Mouse (Mus musculus) neural tube, embryonic 11.5 days (tissue): ENCODE measurements around the gene Gkn1. TPM values are rescaled to one million over a fixed set of nuclear protein-coding genes. Genes with fewer than 3 reads are reported as not detected.
A peak's percentile ranks its signal among the peaks of the same experiment; 100 is the strongest.

Experiments used
- ATAC-seq: fragments of 200-750 bp; cut with Nextera tagmentation; 2 replicates; pipeline ENCODE4 v1.8.0; 2017; ENCODE audit warnings: moderate number of reproducible peaks, mild to moderate bottlenecking, moderate TSS enrichment, moderate library complexity; ENCODE audit not compliant: insufficient read depth, low FRiP score, low TSS enrichment
- DNase-seq: peaks from one replicate; pipeline ENCODE4 v3.0.0-alpha.2; 2015; ENCODE audit warnings: low spot score
- H3K27ac ChIP-seq: fragments of 300-500 bp; sonication (generic); 2 replicates; pipeline ENCODE4 v1.5.1; 2014; ENCODE audit warnings: low read depth, mild to moderate bottlenecking, low read length
- H3K27me3 ChIP-seq: fragments of 300-500 bp; sonication (generic); 2 replicates; pipeline ENCODE4 v1.6.1; 2014; ENCODE audit warnings: mild to moderate bottlenecking, low read length, mixed read lengths; ENCODE audit not compliant: control insufficient read depth, insufficient read depth
- H3K36me3 ChIP-seq: fragments of 300-500 bp; sonication (generic); 2 replicates; pipeline ENCODE4 v1.6.1; 2014; ENCODE audit warnings: mild to moderate bottlenecking, low read length, moderate library complexity, mixed read lengths; ENCODE audit not compliant: control insufficient read depth, insufficient read depth
- H3K4me1 ChIP-seq: fragments of 300-500 bp; sonication (generic); 2 replicates; pipeline ENCODE4 v1.6.1; 2014; ENCODE audit warnings: low read length, mixed read lengths; ENCODE audit not compliant: control insufficient read depth, insufficient read depth
- H3K4me2 ChIP-seq: fragments of 300-500 bp; sonication (generic); 2 replicates; pipeline ENCODE4 v1.6.1; 2014; ENCODE audit warnings: low read depth, mild to moderate bottlenecking, moderate library complexity
- H3K4me3 ChIP-seq: fragments of 300-500 bp; sonication (generic); 2 replicates; pipeline ENCODE4 v1.5.1; 2014; ENCODE audit warnings: low read depth, low read length
- H3K9ac ChIP-seq: fragments of 300-500 bp; sonication (generic); 2 replicates; pipeline ENCODE4 v1.6.1; 2014; ENCODE audit warnings: mild to moderate bottlenecking, low read length
- H3K9me3 ChIP-seq: fragments of 300-500 bp; sonication (generic); 2 replicates; pipeline ENCODE4 v1.6.1; 2016; ENCODE audit warnings: low read length; ENCODE audit not compliant: control insufficient read depth
- WGBS: fragments of 180-500 bp; shearing (Covaris S2); extraction: QIAGEN DNeasy Blood & Tissue Kit; methylation state at CpG from one replicate; pipeline ENCODE4 v1.1.7; 2014; 5-methylcytosine and 5-hydroxymethylcytosine counted together
- polyA plus RNA-seq: library from polyadenylated mRNA; unstranded; fragments of >200 nt; fragmentation: Nextera tagmentation; extraction: Ambion mirVana; gene quantifications from 2 replicates; pipeline ENCODE4 v1.2.1, GENCODE M21; 2014

The Gkn1 gene
- polyA plus RNA-seq, result not detected in 2 replicates

DNA sequence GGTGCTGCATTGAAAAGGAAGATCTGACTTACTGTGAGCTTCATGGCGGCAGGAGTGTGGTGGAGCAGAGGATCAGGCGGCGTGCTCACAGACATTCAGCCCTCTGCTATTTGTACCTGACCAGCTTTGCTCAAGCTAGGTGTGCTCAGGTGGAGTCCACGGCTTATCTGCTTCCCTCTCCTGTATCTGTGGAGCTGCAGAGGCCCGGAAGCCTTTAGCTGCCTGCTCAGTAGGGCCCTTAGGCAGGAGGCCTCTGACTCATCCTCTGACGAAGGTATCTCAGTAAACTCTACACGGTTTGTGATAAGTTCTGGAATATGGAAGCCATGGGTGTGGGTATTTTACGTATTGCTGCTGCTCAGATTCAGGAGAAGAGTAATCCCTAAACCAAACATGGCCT lies at the start of gene Gkn1:
Gkn1 (minus strand) TSS at position 114 of the 400 bp plus-strand sequence.
- WGBS, result 90% methylated on average over 8 of the region's 8 CpGs
- H3K27me3 ChIP-seq, result no peaks in the 10 kb centered on the region
- H3K4me2 ChIP-seq, result no peak within 1 kb of the TSS
- ATAC-seq (no peak), DNase-seq (no peak)
- no peak within 1 kb of the TSS for H3K4me3 ChIP-seq
- H3K9ac ChIP-seq, result no peak within 1 kb of the TSS
- H3K4me1 ChIP-seq, result no peaks in the 10 kb centered on the region
- no peaks in the 10 kb centered on the region for H3K36me3 ChIP-seq
- H3K9me3 ChIP-seq, result no peaks in the 10 kb centered on the region
- H3K27ac ChIP-seq, result no peak within 1 kb of the TSS

DNA sequence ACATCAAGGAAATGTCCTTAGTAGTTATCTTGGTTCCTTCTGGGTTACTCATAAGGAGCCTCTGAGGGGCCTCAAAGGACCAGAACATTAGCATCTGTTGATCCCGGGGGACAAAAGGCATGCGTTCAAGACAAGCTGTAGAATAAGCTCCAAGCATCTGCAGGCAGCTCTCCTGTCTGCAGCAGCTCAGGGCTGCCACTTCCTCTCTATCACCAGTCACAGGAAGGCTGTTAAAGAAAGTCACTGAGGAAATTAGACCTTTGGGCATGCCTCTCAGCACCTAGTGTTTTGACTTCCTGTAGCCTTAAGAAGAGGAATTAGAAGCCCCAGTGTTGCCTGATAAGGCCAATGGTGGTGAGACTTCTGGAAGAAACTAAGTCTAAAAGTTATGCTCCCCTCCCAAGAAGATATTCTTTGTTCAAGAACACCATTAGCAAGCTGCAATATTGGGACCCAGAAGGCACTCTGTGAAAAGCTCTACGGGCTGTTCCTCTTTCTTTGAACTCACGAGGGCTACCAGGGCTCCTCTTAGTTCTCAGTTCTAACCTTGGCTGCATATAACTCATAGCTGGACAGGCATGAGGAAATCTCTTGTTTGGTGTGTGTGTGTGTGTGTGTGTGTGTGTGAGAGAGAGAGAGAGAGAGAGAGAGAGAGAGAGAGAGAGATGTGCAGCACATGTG lies 49.3 kb upstream of the Gkn1 start:
- no peaks in the 10 kb centered on the region for H3K27me3 ChIP-seq
- WGBS, result 69% methylated on average over 4 of the region's 4 CpGs
- H3K27ac ChIP-seq, result no peak overlapping the region
- DNase-seq (no peak), ATAC-seq (no peak)
- H3K4me1 ChIP-seq, result no peaks in the 10 kb centered on the region
- no peaks in the 10 kb centered on the region for H3K36me3 ChIP-seq
- H3K4me3 ChIP-seq, result no peak overlapping the region
- H3K9ac ChIP-seq, result no peak overlapping the region
- no peak overlapping the region for H3K4me2 ChIP-seq
- no peaks in the 10 kb centered on the region for H3K9me3 ChIP-seq

DNA sequence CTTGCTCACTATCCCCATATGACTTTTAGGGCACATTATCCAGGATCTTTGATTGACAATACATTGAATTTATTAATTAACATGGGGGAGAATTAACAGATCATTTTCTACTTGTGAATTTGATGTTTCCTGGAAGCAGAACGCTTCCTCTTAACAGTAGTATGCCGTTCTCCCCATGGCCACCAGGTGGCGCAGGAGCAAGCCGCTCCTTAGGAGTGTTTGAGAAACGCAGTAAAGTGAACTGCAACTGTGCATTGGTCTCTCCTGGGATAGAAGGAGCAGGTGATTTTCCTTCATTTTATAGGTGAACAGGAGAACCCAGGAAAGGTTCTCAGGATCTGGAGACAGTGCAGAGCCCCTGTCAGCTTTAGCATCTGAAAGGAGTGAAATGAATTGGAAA lies 48.4 kb upstream of the Gkn1 start:
- WGBS, result 4% methylated on average over 5 of the region's 5 CpGs
- H3K27ac ChIP-seq, result no peak overlapping the region
- H3K4me3 ChIP-seq, result no peak overlapping the region
- H3K27me3 ChIP-seq, result no peaks in the 10 kb centered on the region
- no peak overlapping the region for H3K9ac ChIP-seq
- DNase-seq, result peak; percentile 80
- no peak for ATAC-seq
- H3K4me1 ChIP-seq, result no peaks in the 10 kb centered on the region
- H3K36me3 ChIP-seq, result no peaks in the 10 kb centered on the region
- H3K4me2 ChIP-seq, result no peak overlapping the region
- no peaks in the 10 kb centered on the region for H3K9me3 ChIP-seq

DNA sequence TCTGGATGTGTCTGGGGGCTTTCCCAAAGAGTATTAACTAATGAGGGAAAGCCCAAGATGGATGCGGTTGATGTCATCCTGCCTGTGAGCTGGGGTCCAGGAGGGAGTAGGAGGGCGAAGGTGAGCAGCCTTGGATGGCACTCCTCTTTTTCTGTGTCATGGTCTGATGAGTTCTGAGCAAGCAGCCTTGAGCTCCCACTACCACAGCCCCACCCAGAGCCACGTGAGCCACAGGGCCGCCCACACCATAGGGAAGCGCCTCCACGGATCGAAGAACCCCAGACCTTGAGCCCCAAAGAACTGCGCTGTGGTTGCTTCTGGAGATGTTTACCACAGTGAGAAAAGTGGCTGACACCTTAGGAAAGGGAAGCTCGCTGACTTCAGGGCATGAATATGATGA lies 44.0 kb upstream of the Gkn1 start:
- WGBS, result 89% methylated on average over 9 of the region's 9 CpGs
- Histone ChIP-seq H3K4me2 (no peak overlapping the region), H3K4me1 (no peaks in the 10 kb centered on the region), H3K27ac (no peak overlapping the region), H3K36me3 (no peaks in the 10 kb centered on the region), H3K4me3 (no peak overlapping the region), H3K9me3 (no peaks in the 10 kb centered on the region), H3K27me3 (no peaks in the 10 kb centered on the region), H3K9ac (no peak overlapping the region)
- ATAC-seq (no peak), DNase-seq (no peak)

DNA sequence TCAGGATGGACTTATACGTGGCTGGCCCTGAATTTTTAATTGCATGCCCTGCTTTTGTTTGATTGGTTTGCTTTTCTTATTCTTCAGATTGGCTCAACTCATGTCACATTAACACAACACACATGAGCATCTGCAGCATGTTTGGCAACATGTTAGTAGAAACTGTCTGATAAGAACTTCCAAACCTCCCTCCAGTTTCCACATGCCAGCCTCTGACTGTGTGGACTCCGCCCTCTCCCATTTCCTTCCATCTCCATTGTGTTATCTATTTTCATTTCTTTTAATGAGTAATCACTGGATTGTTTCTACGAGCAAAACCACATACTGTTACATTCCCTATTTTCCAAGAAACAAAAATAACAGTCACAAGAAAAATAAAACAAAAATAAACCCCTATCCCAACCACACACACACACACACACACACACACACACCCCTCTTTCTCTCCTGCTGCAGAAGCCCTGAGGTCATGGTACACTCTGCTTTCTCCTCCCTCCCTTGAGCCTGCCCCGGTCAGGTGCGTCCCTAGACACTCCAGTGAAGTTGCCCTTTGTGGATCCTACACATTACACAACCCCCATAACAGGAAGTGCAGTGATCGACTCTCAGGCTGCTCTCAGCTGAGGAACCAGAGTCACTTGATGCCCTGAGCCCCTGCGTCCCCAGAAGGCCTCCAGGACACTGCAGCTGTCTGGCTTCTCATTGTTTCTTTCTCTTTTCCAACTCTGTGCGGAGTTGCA lies 42.9 kb upstream of the Gkn1 start:
- H3K4me1 ChIP-seq, result no peaks in the 10 kb centered on the region
- H3K27me3 ChIP-seq, result no peaks in the 10 kb centered on the region
- no peaks in the 10 kb centered on the region for H3K36me3 ChIP-seq
- H3K4me2 ChIP-seq, result no peak overlapping the region
- 79% methylated on average over 8 of the region's 8 CpGs for WGBS
- H3K4me3 ChIP-seq, result no peak overlapping the region
- ATAC-seq (no peak), DNase-seq (no peak)
- H3K27ac ChIP-seq, result no peak overlapping the region
- H3K9ac ChIP-seq, result no peak overlapping the region
- H3K9me3 ChIP-seq, result no peaks in the 10 kb centered on the region

DNA sequence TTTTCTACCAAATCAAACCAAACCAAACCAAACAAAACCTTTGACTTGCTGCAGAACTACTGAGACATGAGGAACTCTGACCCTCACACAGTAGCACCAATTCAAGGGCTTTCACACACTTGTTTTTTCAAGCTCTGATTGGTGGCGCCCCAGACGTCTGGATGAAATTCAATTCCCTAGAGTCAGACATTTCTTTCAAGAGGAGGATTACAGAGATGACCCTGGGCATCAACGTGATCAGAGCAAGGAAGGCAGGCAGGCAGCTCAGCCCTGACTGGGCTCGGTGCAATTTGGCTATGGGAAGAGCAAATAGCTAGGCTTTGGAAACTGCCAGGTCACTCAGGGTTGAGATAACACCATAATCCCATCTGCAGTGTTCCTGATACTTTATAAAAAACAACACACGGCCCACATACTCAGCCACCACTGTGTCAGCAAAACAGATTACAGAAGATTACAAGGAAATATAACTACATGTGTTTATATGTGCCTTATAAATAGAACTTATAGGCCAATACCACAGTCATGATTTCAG lies 38.8 kb upstream of the Gkn1 start:
- Histone ChIP-seq H3K9me3 (no peaks in the 10 kb centered on the region), H3K9ac (no peak overlapping the region), H3K4me3 (no peak overlapping the region), H3K27ac (no peak overlapping the region), H3K4me1 (no peaks in the 10 kb centered on the region), H3K4me2 (no peak overlapping the region), H3K36me3 (no peaks in the 10 kb centered on the region), H3K27me3 (no peaks in the 10 kb centered on the region)
- DNase-seq (no peak), ATAC-seq (no peak)
- 34% methylated on average over 5 of the region's 5 CpGs for WGBS

DNA sequence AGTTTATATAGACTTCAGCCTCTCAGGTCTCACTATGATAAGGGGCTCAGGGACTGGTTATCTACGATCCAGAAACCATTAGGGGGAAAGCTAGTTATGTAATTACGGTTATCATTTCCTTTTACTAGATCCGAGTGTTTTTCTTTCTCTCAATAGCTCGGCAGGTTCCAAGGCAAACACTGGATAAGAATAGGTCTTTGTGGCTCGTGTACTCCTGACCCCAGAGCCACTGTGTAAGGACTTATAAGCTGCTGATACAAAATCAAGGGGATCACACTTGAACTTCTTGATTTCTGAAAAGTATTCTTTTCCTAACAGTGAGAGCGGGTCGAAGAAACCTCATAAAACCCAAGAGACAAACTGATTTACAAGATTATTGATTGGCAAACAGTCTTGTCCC lies 38.1 kb upstream of the Gkn1 start, which contains the start of gene Gkn3:
Gkn3 (minus strand) TSS at position 59 of the 400 bp plus-strand sequence.
- Histone ChIP-seq H3K4me2 (no peak within 1 kb of the TSS), H3K9ac (no peak within 1 kb of the TSS), H3K36me3 (no peaks in the 10 kb centered on the region), H3K9me3 (no peaks in the 10 kb centered on the region), H3K27ac (no peak within 1 kb of the TSS), H3K27me3 (no peaks in the 10 kb centered on the region), H3K4me1 (no peaks in the 10 kb centered on the region; the same call in 1 of the 2 replicates), H3K4me3 (no peak within 1 kb of the TSS)
- ATAC-seq, result no peak
- WGBS, result 63% methylated on average over 7 of the region's 7 CpGs
- no peak for DNase-seq

DNA sequence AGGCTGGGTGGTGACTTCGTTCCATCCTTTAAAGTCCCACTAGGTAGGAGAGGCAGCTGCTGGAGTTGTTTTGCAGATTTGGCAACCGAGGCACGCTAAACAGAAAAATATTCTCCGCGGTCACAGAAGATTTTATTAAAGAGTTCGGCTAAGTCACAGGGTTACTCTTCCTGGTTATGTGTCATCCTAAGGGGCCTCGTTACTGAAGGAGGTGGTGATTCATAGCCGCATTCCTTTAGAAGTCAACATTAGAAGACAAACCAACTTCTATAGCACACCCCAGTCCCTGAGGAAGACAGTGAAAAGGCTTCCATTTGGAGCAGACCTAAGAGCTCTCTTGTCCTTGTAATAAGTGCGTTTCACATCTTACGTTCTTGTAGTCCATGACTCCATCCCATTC lies 35.9 kb upstream of the Gkn1 start:
- H3K9me3 ChIP-seq, result no peaks in the 10 kb centered on the region
- 87% methylated on average over 10 of the region's 10 CpGs for WGBS
- H3K36me3 ChIP-seq, result no peaks in the 10 kb centered on the region
- no peaks in the 10 kb centered on the region; the same call in 1 of the 2 replicates for H3K4me1 ChIP-seq
- no peak overlapping the region for H3K27ac ChIP-seq
- no peak overlapping the region for H3K9ac ChIP-seq
- no peak overlapping the region for H3K4me3 ChIP-seq
- H3K4me2 ChIP-seq, result no peak overlapping the region
- ATAC-seq (no peak), DNase-seq (no peak)
- no peaks in the 10 kb centered on the region for H3K27me3 ChIP-seq
